Mouse (Mus musculus): ENCODE measurements around the gene Hecw2. TPM values are rescaled to one million over a fixed set of nuclear protein-coding genes. Genes with fewer than 3 reads are reported as not detected.

The Hecw2 gene
- polyA plus RNA-seq, 1 experiment from 2014 or later = 2.9 TPM

DNA sequence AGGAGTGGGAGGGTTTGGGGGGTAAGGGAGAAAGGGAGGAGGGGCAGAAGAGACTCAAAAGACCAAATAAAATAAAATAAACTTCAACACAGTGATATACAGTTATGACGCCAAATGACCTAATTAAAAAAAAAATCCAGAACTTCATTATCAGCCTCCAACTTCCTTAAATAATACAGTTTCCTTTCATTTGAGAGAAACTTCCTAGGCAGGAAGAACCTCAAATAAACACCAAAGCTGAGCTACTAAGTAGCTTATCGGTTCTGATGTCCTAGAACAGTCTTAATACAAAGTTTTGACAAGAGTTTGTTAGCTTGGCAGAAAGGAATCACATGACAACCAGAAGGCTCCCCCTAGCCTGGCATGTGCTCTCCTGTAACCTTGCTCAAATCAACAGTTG lies 177.3 kb downstream of the Hecw2 start:
- no peak for DNase-seq (ENCODE audit: low spot score)
- ATAC-seq (replicated peaks; ENCODE audit: low FRiP score) = no peak
- no peaks in the 10 kb centered on the region for H3K4me1 ChIP-seq (replicated peaks; ENCODE audit: control insufficient read depth, insufficient read depth, low read length)
- no peaks in the 10 kb centered on the region for H3K27me3 ChIP-seq (ENCODE audit: control insufficient read depth, insufficient read depth, low read length)
- no peak overlapping the region for H3K27ac ChIP-seq (ENCODE audit: low read depth, low read length)
- no peak overlapping the region for H3K4me3 ChIP-seq (ENCODE audit: low read depth, low read length)
- no peak overlapping the region for H3K4me2 ChIP-seq (ENCODE audit: low read depth, low read length, severe bottlenecking)
- no peak overlapping the region for H3K9ac ChIP-seq (ENCODE audit: low read length)
- H3K36me3 ChIP-seq (ENCODE audit: control insufficient read depth, insufficient read depth, low read length) = no peaks in the 10 kb centered on the region
- H3K9me3 ChIP-seq (ENCODE audit: control insufficient read depth, low read length) = no peaks in the 10 kb centered on the region
- WGBS = 75% methylated on average over 2 of the region's 2 CpGs

DNA sequence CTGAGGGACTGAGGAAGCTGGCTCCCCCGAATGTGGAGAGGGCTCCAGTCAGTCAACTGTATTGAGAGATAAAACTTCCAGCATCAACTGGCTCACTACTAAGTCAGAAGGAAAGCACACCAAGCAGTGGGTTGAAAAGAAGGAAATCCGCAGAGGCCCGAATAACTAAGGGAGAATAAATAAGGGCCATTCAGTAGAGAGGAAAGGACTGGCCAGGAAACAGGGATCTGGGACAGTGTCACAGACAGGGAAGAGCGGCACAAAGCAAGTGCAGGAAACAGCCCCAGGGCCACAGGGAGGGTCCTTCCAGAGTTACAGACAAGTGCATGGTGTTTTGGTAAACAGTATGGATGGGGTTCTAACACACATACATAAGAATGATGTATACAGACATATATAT lies 179.2 kb downstream of the Hecw2 start:
- H3K27me3 ChIP-seq (ENCODE audit: control insufficient read depth, insufficient read depth, low read length) = no peaks in the 10 kb centered on the region
- no peak for ATAC-seq (replicated peaks; ENCODE audit: low FRiP score)
- no peak overlapping the region for H3K4me2 ChIP-seq (ENCODE audit: low read depth, low read length, severe bottlenecking)
- H3K36me3 ChIP-seq (ENCODE audit: control insufficient read depth, insufficient read depth, low read length) = no peaks in the 10 kb centered on the region
- no peak overlapping the region for H3K27ac ChIP-seq (ENCODE audit: low read depth, low read length)
- WGBS = 68% methylated on average over 4 of the region's 4 CpGs
- H3K9ac ChIP-seq (ENCODE audit: low read length) = no peak overlapping the region
- H3K9me3 ChIP-seq (ENCODE audit: control insufficient read depth, low read length) = no peaks in the 10 kb centered on the region
- no peak for DNase-seq (ENCODE audit: low spot score)
- no peak overlapping the region for H3K4me3 ChIP-seq (ENCODE audit: low read depth, low read length)
- no peaks in the 10 kb centered on the region for H3K4me1 ChIP-seq (replicated peaks; ENCODE audit: control insufficient read depth, insufficient read depth, low read length)

DNA sequence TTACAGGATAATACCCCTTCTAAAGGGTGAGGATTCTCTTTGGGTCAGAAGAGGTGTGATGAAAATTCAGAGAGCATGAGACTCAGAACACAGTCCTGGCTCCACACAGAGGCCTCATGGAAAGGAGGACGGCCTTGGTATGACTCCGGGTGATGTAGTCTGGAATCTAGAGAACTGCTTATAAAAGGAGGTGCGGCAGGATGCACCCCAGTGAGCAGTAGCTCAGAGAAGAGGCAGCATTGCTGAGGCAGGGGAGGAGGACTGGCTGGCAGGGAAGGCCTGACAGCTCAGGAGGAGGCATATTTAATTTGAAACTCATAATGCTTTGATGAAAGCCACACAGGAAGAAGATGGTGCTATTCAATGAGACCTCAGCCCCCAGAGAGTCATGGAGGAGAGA lies 182.6 kb downstream of the Hecw2 start:
- no peak overlapping the region for H3K4me2 ChIP-seq (ENCODE audit: low read depth, low read length, severe bottlenecking)
- H3K9ac ChIP-seq (ENCODE audit: low read length) = no peak overlapping the region
- H3K27ac ChIP-seq (ENCODE audit: low read depth, low read length) = no peak overlapping the region
- H3K4me1 ChIP-seq (replicated peaks; ENCODE audit: control insufficient read depth, insufficient read depth, low read length) = no peaks in the 10 kb centered on the region
- no peaks in the 10 kb centered on the region for H3K36me3 ChIP-seq (ENCODE audit: control insufficient read depth, insufficient read depth, low read length)
- DNase-seq (ENCODE audit: low spot score) (no peak), ATAC-seq (replicated peaks; ENCODE audit: low FRiP score) (no peak)
- no peaks in the 10 kb centered on the region for H3K27me3 ChIP-seq (ENCODE audit: control insufficient read depth, insufficient read depth, low read length)
- H3K4me3 ChIP-seq (ENCODE audit: low read depth, low read length) = no peak overlapping the region
- H3K9me3 ChIP-seq (ENCODE audit: control insufficient read depth, low read length) = no peaks in the 10 kb centered on the region
- WGBS = 63% methylated on average over 3 of the region's 3 CpGs

DNA sequence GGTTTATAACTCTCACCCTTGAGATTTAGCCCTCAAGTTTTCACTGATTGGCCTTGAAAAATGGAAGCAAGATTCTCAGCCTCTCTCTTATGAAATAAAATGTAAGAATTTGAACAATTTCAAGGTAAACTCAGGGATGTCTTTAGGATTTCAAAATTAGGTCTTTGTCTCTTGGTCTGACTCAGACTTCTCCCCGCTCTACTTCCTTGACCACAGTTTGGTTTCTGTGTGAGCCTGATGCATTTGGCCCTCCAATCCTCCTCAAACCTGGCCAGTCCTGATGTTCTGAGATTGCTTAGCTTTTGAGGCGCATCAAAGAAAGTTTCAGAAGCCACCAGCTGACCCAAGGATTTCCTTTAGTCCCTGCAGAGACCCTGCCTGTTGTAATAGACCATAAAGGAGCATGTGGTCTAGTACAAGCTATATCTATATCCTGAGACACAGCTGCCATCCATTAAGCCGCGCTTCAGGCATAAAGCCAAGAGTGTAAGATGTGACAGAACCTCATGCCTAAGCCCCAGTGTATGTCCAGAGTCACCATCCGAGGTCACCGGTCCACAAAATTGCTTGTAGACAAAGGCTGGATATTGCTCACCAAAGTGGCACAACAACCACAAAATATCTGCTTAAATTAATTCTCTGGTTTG lies 185.4 kb downstream of the Hecw2 start:
- ATAC-seq (replicated peaks; ENCODE audit: low FRiP score) = no peak
- 92% methylated on average over 6 of the region's 6 CpGs for WGBS
- H3K36me3 ChIP-seq (ENCODE audit: control insufficient read depth, insufficient read depth, low read length) = no peaks in the 10 kb centered on the region
- H3K4me1 ChIP-seq (replicated peaks; ENCODE audit: control insufficient read depth, insufficient read depth, low read length) = no peaks in the 10 kb centered on the region
- DNase-seq (ENCODE audit: low spot score) = no peak
- H3K27ac ChIP-seq (ENCODE audit: low read depth, low read length) = no peak overlapping the region
- H3K4me2 ChIP-seq (ENCODE audit: low read depth, low read length, severe bottlenecking) = no peak overlapping the region
- H3K9ac ChIP-seq (ENCODE audit: low read length) = no peak overlapping the region
- H3K9me3 ChIP-seq (ENCODE audit: control insufficient read depth, low read length) = no peaks in the 10 kb centered on the region
- H3K4me3 ChIP-seq (ENCODE audit: low read depth, low read length) = no peak overlapping the region
- H3K27me3 ChIP-seq (ENCODE audit: control insufficient read depth, insufficient read depth, low read length) = no peaks in the 10 kb centered on the region

DNA sequence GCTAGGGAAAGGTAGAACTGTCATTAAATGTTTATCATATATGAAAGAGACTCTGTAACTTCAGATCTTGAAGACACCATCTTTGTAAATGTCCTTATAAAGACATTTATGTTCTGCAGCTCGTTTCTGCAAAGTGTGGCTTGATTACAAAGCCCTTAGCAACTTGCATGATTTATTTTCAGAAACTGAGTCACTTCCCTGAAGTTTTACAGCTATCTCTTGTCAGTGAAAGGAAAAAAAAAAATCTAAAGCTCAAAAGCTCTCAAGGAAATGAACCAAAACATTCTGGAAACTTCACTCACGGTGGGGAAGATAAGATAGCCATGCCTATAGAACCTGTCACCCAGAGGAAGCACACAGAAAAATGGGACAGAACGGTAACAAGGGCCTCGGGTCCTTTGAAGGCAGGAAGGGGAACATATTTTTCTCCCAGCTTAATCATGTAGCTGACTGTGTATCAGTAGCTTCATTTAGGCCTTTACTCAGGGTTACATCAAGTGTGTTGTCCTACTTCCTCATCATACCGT lies 189.0 kb downstream of the Hecw2 start:
- H3K4me1 ChIP-seq (replicated peaks; ENCODE audit: control insufficient read depth, insufficient read depth, low read length) = no peaks in the 10 kb centered on the region
- 79% methylated on average over 5 of the region's 5 CpGs for WGBS
- ATAC-seq (replicated peaks; ENCODE audit: low FRiP score) (no peak), DNase-seq (ENCODE audit: low spot score) (no peak)
- no peak overlapping the region for H3K4me2 ChIP-seq (ENCODE audit: low read depth, low read length, severe bottlenecking)
- H3K9me3 ChIP-seq (ENCODE audit: control insufficient read depth, low read length) = no peaks in the 10 kb centered on the region
- no peaks in the 10 kb centered on the region for H3K36me3 ChIP-seq (ENCODE audit: control insufficient read depth, insufficient read depth, low read length)
- H3K27me3 ChIP-seq (ENCODE audit: control insufficient read depth, insufficient read depth, low read length) = no peaks in the 10 kb centered on the region
- no peak overlapping the region for H3K27ac ChIP-seq (ENCODE audit: low read depth, low read length)
- H3K9ac ChIP-seq (ENCODE audit: low read length) = no peak overlapping the region
- H3K4me3 ChIP-seq (ENCODE audit: low read depth, low read length) = no peak overlapping the region

DNA sequence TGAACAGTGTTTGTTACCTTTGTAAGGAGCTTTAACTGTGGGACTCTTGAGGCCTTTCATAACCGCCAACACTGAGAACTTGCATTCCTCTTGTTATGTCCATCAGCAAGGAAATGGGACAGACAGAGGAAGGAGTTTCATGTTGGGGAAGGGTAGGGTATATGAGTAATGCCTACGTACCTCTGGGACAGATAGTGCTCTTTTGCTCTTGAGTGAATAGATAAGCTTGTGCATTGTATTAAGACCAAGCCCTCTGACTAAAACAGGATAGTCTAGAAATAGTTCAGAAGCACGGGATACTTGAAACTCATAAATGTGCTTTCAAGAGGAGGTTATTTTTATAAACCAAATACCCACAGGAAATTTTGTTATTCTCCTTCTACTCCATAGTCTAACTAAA lies 191.7 kb downstream of the Hecw2 start:
- H3K27ac ChIP-seq (ENCODE audit: low read depth, low read length) = no peak overlapping the region
- H3K36me3 ChIP-seq (ENCODE audit: control insufficient read depth, insufficient read depth, low read length) = no peaks in the 10 kb centered on the region
- no peaks in the 10 kb centered on the region for H3K4me1 ChIP-seq (replicated peaks; ENCODE audit: control insufficient read depth, insufficient read depth, low read length)
- no peak overlapping the region for H3K4me2 ChIP-seq (ENCODE audit: low read depth, low read length, severe bottlenecking)
- no peaks in the 10 kb centered on the region for H3K9me3 ChIP-seq (ENCODE audit: control insufficient read depth, low read length)
- WGBS = 86% methylated on average over 3 of the region's 3 CpGs
- no peak overlapping the region for H3K9ac ChIP-seq (ENCODE audit: low read length)
- ATAC-seq (replicated peaks; ENCODE audit: low FRiP score) (no peak), DNase-seq (ENCODE audit: low spot score) (no peak)
- H3K27me3 ChIP-seq (ENCODE audit: control insufficient read depth, insufficient read depth, low read length) = no peaks in the 10 kb centered on the region
- no peak overlapping the region for H3K4me3 ChIP-seq (ENCODE audit: low read depth, low read length)

DNA sequence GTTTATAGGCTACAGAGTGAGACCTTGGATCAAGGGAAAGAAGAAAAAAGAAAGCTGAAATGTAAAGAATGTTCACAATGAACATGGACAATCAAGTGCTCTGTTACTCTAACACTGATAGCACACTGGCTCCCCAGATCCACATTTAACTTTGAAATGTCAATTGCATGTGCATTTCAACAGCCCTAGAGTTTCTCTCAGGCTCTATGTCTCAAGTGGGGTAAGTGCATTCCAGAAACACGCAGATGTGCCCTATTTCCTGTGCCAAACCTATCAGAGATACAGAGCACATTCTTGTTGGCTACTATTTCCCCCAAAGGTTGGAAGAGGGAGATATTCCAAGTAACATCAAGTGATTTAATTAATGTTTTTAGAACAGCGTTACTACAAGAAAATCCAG lies 192.9 kb downstream of the Hecw2 start:
- no peak overlapping the region for H3K9ac ChIP-seq (ENCODE audit: low read length)
- DNase-seq (ENCODE audit: low spot score) = no peak
- no peaks in the 10 kb centered on the region for H3K27me3 ChIP-seq (ENCODE audit: control insufficient read depth, insufficient read depth, low read length)
- 89% methylated on average over 2 of the region's 2 CpGs for WGBS
- H3K27ac ChIP-seq (ENCODE audit: low read depth, low read length) = no peak overlapping the region
- H3K4me3 ChIP-seq (ENCODE audit: low read depth, low read length) = no peak overlapping the region
- no peaks in the 10 kb centered on the region for H3K36me3 ChIP-seq (ENCODE audit: control insufficient read depth, insufficient read depth, low read length)
- no peaks in the 10 kb centered on the region for H3K4me1 ChIP-seq (replicated peaks; ENCODE audit: control insufficient read depth, insufficient read depth, low read length)
- no peak for ATAC-seq (replicated peaks; ENCODE audit: low FRiP score)
- no peak overlapping the region for H3K4me2 ChIP-seq (ENCODE audit: low read depth, low read length, severe bottlenecking)
- H3K9me3 ChIP-seq (ENCODE audit: control insufficient read depth, low read length) = no peaks in the 10 kb centered on the region

DNA sequence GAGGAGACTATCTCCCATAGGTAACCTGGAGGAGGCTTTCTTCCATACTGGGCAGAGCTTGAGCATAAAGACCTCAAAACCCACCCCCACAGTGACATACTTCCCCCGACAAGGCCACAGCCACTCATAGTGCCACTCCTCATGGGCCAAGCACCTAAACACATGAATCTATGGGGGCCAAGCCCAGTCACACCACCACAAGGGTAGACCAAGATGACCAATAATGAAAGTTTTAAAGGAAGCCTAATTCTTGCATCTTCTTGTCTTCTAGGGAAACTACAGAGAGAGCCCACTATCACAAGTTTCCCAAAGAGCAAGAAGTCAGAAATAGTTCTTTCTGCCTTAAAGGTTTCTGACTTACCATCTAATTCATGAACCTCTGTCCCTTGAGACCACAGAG lies 197.7 kb downstream of the Hecw2 start:
- H3K27me3 ChIP-seq (ENCODE audit: control insufficient read depth, insufficient read depth, low read length) = no peaks in the 10 kb centered on the region
- H3K27ac ChIP-seq (ENCODE audit: low read depth, low read length) = no peak overlapping the region
- no peak overlapping the region for H3K9ac ChIP-seq (ENCODE audit: low read length)
- no peaks in the 10 kb centered on the region for H3K36me3 ChIP-seq (ENCODE audit: control insufficient read depth, insufficient read depth, low read length)
- H3K4me2 ChIP-seq (ENCODE audit: low read depth, low read length, severe bottlenecking) = no peak overlapping the region
- no peak overlapping the region for H3K4me3 ChIP-seq (ENCODE audit: low read depth, low read length)
- no peaks in the 10 kb centered on the region for H3K9me3 ChIP-seq (ENCODE audit: control insufficient read depth, low read length)
- H3K4me1 ChIP-seq (replicated peaks; ENCODE audit: control insufficient read depth, insufficient read depth, low read length) = no peaks in the 10 kb centered on the region
- 96% methylated on average over 1 of the region's 1 CpGs for WGBS
- DNase-seq (ENCODE audit: low spot score) = no peak
- ATAC-seq (replicated peaks; ENCODE audit: low FRiP score) = no peak

DNA sequence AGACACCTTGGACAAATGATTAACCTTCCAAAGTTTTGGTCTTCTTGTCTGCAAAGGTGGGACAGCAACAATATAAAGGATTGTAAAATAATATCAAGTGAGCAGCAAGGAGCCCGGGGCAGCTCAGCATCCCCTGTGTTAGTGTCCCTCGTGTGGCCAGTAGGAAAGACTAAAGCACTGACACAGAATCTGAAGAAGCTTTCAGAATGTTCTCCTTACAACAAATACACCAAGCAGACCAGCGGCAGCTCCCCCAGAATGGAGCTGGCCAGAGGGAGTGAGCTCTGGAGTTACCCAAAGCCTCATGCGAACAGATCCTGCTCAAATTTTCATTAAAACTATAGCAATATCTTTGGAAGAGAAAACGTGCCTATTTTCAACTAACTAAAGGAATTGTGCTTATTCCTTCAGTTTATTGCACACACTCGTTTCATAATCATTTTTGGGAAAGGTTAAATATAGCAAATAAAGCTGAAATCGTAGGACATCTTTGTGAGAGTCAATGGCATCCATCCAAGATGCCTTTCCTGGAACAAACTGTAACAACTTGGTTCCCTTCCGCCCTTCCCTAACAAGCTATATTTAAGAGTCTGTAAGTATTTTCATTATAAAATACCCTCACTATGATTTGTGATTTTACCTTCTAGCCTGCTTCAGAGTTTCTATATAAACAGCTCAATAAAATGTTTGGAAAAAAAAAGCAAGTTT lies 208.6 kb downstream of the Hecw2 start:
- H3K36me3 ChIP-seq (ENCODE audit: control insufficient read depth, insufficient read depth, low read length) = no peaks in the 10 kb centered on the region
- no peaks in the 10 kb centered on the region for H3K4me1 ChIP-seq (replicated peaks; ENCODE audit: control insufficient read depth, insufficient read depth, low read length)
- H3K4me3 ChIP-seq (ENCODE audit: low read depth, low read length) = no peak overlapping the region
- no peaks in the 10 kb centered on the region for H3K9me3 ChIP-seq (ENCODE audit: control insufficient read depth, low read length)
- no peaks in the 10 kb centered on the region for H3K27me3 ChIP-seq (ENCODE audit: control insufficient read depth, insufficient read depth, low read length)
- H3K9ac ChIP-seq (ENCODE audit: low read length) = no peak overlapping the region
- no peak overlapping the region for H3K4me2 ChIP-seq (ENCODE audit: low read depth, low read length, severe bottlenecking)
- 83% methylated on average over 8 of the region's 8 CpGs for WGBS
- no peak for ATAC-seq (replicated peaks; ENCODE audit: low FRiP score)
- no peak overlapping the region for H3K27ac ChIP-seq (ENCODE audit: low read depth, low read length)
- DNase-seq (ENCODE audit: low spot score) = no peak

All from forebrain, embryonic 11.5 days (tissue).